In the genomic region with DNA sequence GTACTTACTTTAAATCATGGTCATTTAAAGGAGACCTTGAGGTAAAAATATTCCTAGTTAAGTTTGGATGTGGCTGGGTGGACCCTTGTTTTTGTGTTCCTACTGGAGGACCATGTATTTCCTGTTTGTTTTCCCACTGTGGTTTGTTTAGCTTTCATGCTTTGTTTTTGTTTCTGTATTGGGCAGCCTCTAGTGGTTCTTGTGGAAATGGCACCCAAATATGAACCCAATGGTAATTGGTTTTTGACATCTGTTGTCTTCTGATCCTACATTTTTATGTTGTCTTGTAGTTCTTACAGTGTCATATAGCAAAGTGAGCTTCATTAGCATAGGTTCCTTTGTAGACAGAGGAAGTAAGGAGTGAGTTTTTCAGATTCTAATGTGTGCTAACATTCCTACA, we compare ENCODE assay signal across 9 mouse cellular contexts.
DNase-seq lines count a peak whose midpoint lies in the region; ATAC-seq lines count a peak whose summit lies in the region.
"Had no signal": no experiment of that assay in that cellular context is flagged by ENCODE, and none has a peak within 500 bp of the region (broad histone marks: within the 10 kb centered on the region; RNA-seq: fewer than 3 reads in every experiment).

No protein-coding gene starts in this region.

- H3K9me3 ChIP-seq in hindbrain, embryonic 11.5 days (ENCODE audit: control insufficient read depth, low read length), result no peaks in the 10 kb centered on the region
- no peaks in the 10 kb centered on the region for H3K9me3 ChIP-seq in hindbrain, embryonic 16.5 days (ENCODE audit: control insufficient read depth, low read length)
- H3K9me3 ChIP-seq: stomach, embryonic 15.5 days had no signal

- H3K36me3 ChIP-seq in hindbrain, embryonic 11.5 days (ENCODE audit: control insufficient read depth, insufficient read depth, low read length), result no peaks in the 10 kb centered on the region
- H3K36me3 ChIP-seq in hindbrain, embryonic 16.5 days (ENCODE audit: control insufficient read depth, insufficient read depth, low read length), result no peaks in the 10 kb centered on the region
- H3K36me3 ChIP-seq: stomach, embryonic 15.5 days had no signal

- H3K9ac ChIP-seq in hindbrain, embryonic 11.5 days (ENCODE audit: low read depth, low read length), result no peak overlapping the region
- H3K9ac ChIP-seq in hindbrain, embryonic 16.5 days (ENCODE audit: low read depth, low read length), result no peak overlapping the region
- H3K9ac ChIP-seq: stomach, embryonic 15.5 days had no signal

- no peaks in the 10 kb centered on the region for H3K4me1 ChIP-seq in hindbrain, embryonic 11.5 days (replicated peaks; ENCODE audit: control insufficient read depth, insufficient read depth, low read length)
- no peaks in the 10 kb centered on the region for H3K4me1 ChIP-seq in hindbrain, embryonic 16.5 days (ENCODE audit: control insufficient read depth, insufficient read depth, low read depth, low read length)
- H3K4me1 ChIP-seq: stomach, embryonic 15.5 days had no signal

- no peak for ATAC-seq in hindbrain, embryonic 11.5 days (ENCODE audit: low FRiP score)
- ATAC-seq in hindbrain, embryonic 16.5 days, result no peak
- ATAC-seq in common myeloid progenitor, adult 5-6 weeks (replicated peaks; ENCODE audit: low read depth, poor library complexity, severe bottlenecking), result 0 out of 2 replicates have a peak, but pooled peaks have one; percentile 45

- no peak overlapping the region for H3K4me3 ChIP-seq in hindbrain, embryonic 11.5 days (ENCODE audit: low read depth, low read length)
- H3K4me3 ChIP-seq in hindbrain, embryonic 16.5 days (ENCODE audit: low read length), result no peak overlapping the region
- H3K4me3 ChIP-seq: stomach, embryonic 15.5 days had no signal

- no peak overlapping the region for H3K4me2 ChIP-seq in hindbrain, embryonic 11.5 days (replicated peaks; ENCODE audit: low read depth, low read length)
- no peak overlapping the region for H3K4me2 ChIP-seq in hindbrain, embryonic 16.5 days (ENCODE audit: low read length)
- H3K4me2 ChIP-seq: stomach, embryonic 15.5 days had no signal

- no peaks in the 10 kb centered on the region for H3K27me3 ChIP-seq in hindbrain, embryonic 11.5 days (ENCODE audit: control insufficient read depth, insufficient read depth, low read length)
- H3K27me3 ChIP-seq in hindbrain, embryonic 16.5 days (replicated peaks; ENCODE audit: control insufficient read depth, insufficient read depth, low read length), result no peaks in the 10 kb centered on the region
- H3K27me3 ChIP-seq: stomach, embryonic 15.5 days had no signal

- peak; percentile 28 for DNase-seq in hindbrain, embryonic 11.5 days (ENCODE audit: low spot score)
- peak; percentile 18 for DNase-seq in thymus, postnatal 14 days
- DNase-seq in thymus, adult 18-20 months, result no peak
- peak; percentile 5 for DNase-seq in skeletal muscle tissue, adult 2 months (ENCODE audit: low read depth, low spot score)
- no peak for DNase-seq in layer of hippocampus, adult 9-11 months
- no peak for DNase-seq in ovary, postnatal 10 days (ENCODE audit: low spot score)

- H3K27ac ChIP-seq in hindbrain, embryonic 11.5 days (ENCODE audit: low read depth, low read length), result no peak overlapping the region
- H3K27ac ChIP-seq in hindbrain, embryonic 16.5 days (ENCODE audit: low read depth, low read length), result no peak overlapping the region
- H3K27ac ChIP-seq: stomach, embryonic 15.5 days had no signal

Comparison
In these comparisons a context has a peak if more than half of its experiments do, and no peak if none do; other contexts are left out.
1. DNase-seq: peak in hindbrain, embryonic 11.5 days (single experiment), thymus, postnatal 14 days (single experiment) and skeletal muscle tissue, adult 2 months (single experiment); none in thymus, adult 18-20 months (0 of 2), layer of hippocampus, adult 9-11 months (single experiment) and ovary, postnatal 10 days (single experiment).